Mouse (Mus musculus) lung, adult 2 months (tissue): ENCODE results near the gene Ptprd.

Source experiments
- CTCF ChIP-seq: fragments of 200-500 bp; IDR thresholded peaks from 2 replicates; pipeline ENCODE4 v1.5.1; 2011; ENCODE audit warnings: mild to moderate bottlenecking, low read length, control low read depth; ENCODE audit not compliant: insufficient read depth
- POLR2A ChIP-seq: fragments of 200-500 bp; IDR thresholded peaks from 2 replicates; pipeline ENCODE4 v1.6.1; 2011; ENCODE audit warnings: low read depth, mild to moderate bottlenecking, control low read depth, low read length, borderline replicate concordance; ENCODE audit errors: extremely low read depth

GRCm38 (mm10) chr4:77124852-77125251 is 1086.9 kb downstream of the Ptprd start:
- TF ChIP-seq POLR2A, result no peak
- TF ChIP-seq CTCF, result no peak
